Mouse (Mus musculus) B cell, adult 67 days (primary cell): ENCODE results near the gene Aff3. TPM values are rescaled to one million over a fixed set of nuclear protein-coding genes. Genes with fewer than 3 reads are reported as not detected.

Source experiments
- total RNA-seq, 2 experiments: library from RNA; stranded (reverse); gene quantifications; 4 replicates each; pipeline ENCODE4 v1.2.4; 2023

The Aff3 gene
- total RNA-seq: 100 to 1,000 TPM; 256 to 270 TPM

DNA sequence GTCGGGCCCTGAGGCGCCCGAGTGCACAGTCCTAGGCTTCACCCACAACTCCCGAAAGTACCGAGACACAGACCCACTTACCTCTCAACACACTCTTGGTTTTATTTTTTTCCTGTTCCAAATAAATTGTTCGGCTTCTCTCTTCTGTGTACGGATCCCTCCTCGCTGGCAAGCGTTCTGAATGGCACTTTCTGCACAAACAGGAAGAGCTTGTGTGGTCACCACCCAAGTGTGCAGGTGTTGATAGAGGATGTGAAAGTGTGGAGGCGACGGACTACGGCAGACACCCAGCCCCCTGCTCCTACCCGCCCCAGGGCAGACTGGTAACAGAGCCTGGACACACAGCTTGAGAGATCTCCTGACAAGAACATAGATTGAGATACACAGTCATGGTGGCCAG is at the start of gene Aff3:
Gene Aff3, minus strand, starts transcription at position 179 of the 400 bp plus-strand sequence.

GRCm38 (mm10) chr1:38129501-38130267 is 535.1 kb downstream of the Aff3 start, which contains the start of gene Rev1:
Gene Rev1, minus strand, starts transcription at chr1:38129801.

Other genes starting within 250 kb of the Aff3 start
- gene Lonrf2, start 171.8 kb upstream of the Aff3 start, total RNA-seq: not detected
- gene Chst10, start 233.2 kb upstream of the Aff3 start, total RNA-seq: 10 to 100 TPM; 25.3 to 32.8 TPM